Mouse (Mus musculus) frontal cortex, postnatal 25 days (tissue): Measurements from ENCODE around the gene Pnmal2.
"Not testable (repeated sequence)": the region's sequence is repeated elsewhere in the genome, so short reads cannot be mapped to it uniquely, and the experiment has no call there.

Experiments used
- DNase-seq, 2 experiments: peaks; one replicate each; pipeline ENCODE4 v3.0.0; 2022; ENCODE audit warnings: low spot score in 2 of 2

Gene Pnmal2

GRCm38 (mm10) chr7:16944808-16945315 is 380 bp downstream of the Pnmal2 start:
- peak in 1 of 2 experiments; percentile 47 for DNase-seq

- DNase-seq = no peak
These were observed 937 bp downstream of the Pnmal2 start for GRCm38 (mm10) chr7:16945419-16945818.

GRCm38 (mm10) chr7:16946441-16947348 is 2.2 kb downstream of the Pnmal2 start:
- no peak for DNase-seq

- no peak for DNase-seq
These were observed 2.9 kb downstream of the Pnmal2 start for GRCm38 (mm10) chr7:16947349-16947895.

GRCm38 (mm10) chr7:16947959-16948361 is 3.5 kb downstream of the Pnmal2 start:
- no peak for DNase-seq

- DNase-seq = no peak
These were observed 4.5 kb downstream of the Pnmal2 start for GRCm38 (mm10) chr7:16948923-16949458.

- DNase-seq = peak; percentile 80 to 91
These were observed 5.7 kb downstream of the Pnmal2 start for GRCm38 (mm10) chr7:16949908-16950841.

GRCm38 (mm10) chr7:16950861-16951635 is 6.6 kb downstream of the Pnmal2 start:
- DNase-seq = peak; percentile 67 to 80

GRCm38 (mm10) chr7:16953776-16954175 is 9.3 kb downstream of the Pnmal2 start:
- DNase-seq = not testable (repeated sequence)

GRCm38 (mm10) chr7:16955712-16956111 is 11.2 kb downstream of the Pnmal2 start:
- no peak for DNase-seq

GRCm38 (mm10) chr7:16956410-16957265 is 12.2 kb downstream of the Pnmal2 start:
- DNase-seq = peak in 1 of 2 experiments; percentile 34

- peak; percentile 83 to 87 for DNase-seq
These were observed 15.2 kb downstream of the Pnmal2 start, which contains the start of gene Pnmal1 for GRCm38 (mm10) chr7:16959539-16960187. Gene Pnmal1, plus strand, starts transcription at chr7:16959679.

- DNase-seq = no peak
These were observed 17.2 kb downstream of the Pnmal2 start for GRCm38 (mm10) chr7:16961678-16962077.

- no peak for DNase-seq
These were observed 23.9 kb downstream of the Pnmal2 start for GRCm38 (mm10) chr7:16968414-16968813.

GRCm38 (mm10) chr7:16971160-16971559 is 26.7 kb downstream of the Pnmal2 start:
- no peak for DNase-seq

GRCm38 (mm10) chr7:16974018-16974417 is 29.5 kb downstream of the Pnmal2 start:
- DNase-seq = no peak

- no peak for DNase-seq
These were observed 31.8 kb downstream of the Pnmal2 start for GRCm38 (mm10) chr7:16976298-16976697.

- DNase-seq = no peak
These were observed 33.7 kb downstream of the Pnmal2 start for GRCm38 (mm10) chr7:16978173-16978572.

GRCm38 (mm10) chr7:16978593-16978992 is 34.1 kb downstream of the Pnmal2 start:
- DNase-seq = no peak
